ENCODE assay signal across 8 mouse cellular contexts in genomic region chr4:150283335-150283638, GRCm38 (mm10). TPM values are rescaled to one million over a fixed set of nuclear protein-coding genes. Genes with fewer than 3 reads are reported as not detected.
DNase-seq lines count a peak whose midpoint lies in the region; ATAC-seq lines count a peak whose summit lies in the region.

No protein-coding gene starts in this region.

- H3K4me2 ChIP-seq in embryonic facial prominence, embryonic 14.5 days (ENCODE audit: low read depth, low read length) = peak overlapping the region; percentile 75
- peak overlapping the region; percentile 66 for H3K4me2 ChIP-seq in limb, embryonic 15.5 days

- no peaks in the 10 kb centered on the region for H3K27me3 ChIP-seq in heart, embryonic 10.5 days (ENCODE audit: insufficient read depth, poor library complexity, severe bottlenecking)
- no peaks in the 10 kb centered on the region for H3K27me3 ChIP-seq in embryonic facial prominence, embryonic 14.5 days (replicated peaks; ENCODE audit: control insufficient read depth, insufficient read depth, low read length)
- no peaks in the 10 kb centered on the region for H3K27me3 ChIP-seq in limb, embryonic 15.5 days

- no peak for DNase-seq in heart, embryonic 10.5 days (ENCODE audit: low spot score)
- DNase-seq in heart, adult 9 months (ENCODE audit: low spot score in 2 of 2) = no peak
- peak; percentile 61 for DNase-seq in A20 (ENCODE audit: low read depth, low spot score)
- no peak for DNase-seq in embryonic facial prominence, embryonic 14.5 days (ENCODE audit: low spot score)
- no peak for DNase-seq in urinary bladder, adult 18-20 months (ENCODE audit: low spot score in 2 of 2)
- no peak for DNase-seq in thymus, postnatal 0 days (ENCODE audit: low spot score)

- WGBS in heart, embryonic 10.5 days = 26% methylated on average over 2 of the region's 2 CpGs
- WGBS in embryonic facial prominence, embryonic 14.5 days = 8% methylated on average over 2 of the region's 2 CpGs
- 18% methylated on average over 2 of the region's 2 CpGs for WGBS in limb, embryonic 15.5 days

- ATAC-seq in embryonic facial prominence, embryonic 14.5 days (ENCODE audit: low read depth) = no peak
- no peak for ATAC-seq in limb, embryonic 15.5 days (ENCODE audit: insufficient number of reproducible peaks, low FRiP score, low TSS enrichment, low read depth)
- ATAC-seq in granulocyte monocyte progenitor cell, adult 5-6 weeks (replicated peaks; ENCODE audit: poor library complexity, severe bottlenecking) = no peak

- H3K36me3 ChIP-seq in heart, embryonic 10.5 days = no peaks in the 10 kb centered on the region
- H3K36me3 ChIP-seq in embryonic facial prominence, embryonic 14.5 days (ENCODE audit: control insufficient read depth, insufficient read depth, low read length) = no peaks in the 10 kb centered on the region
- H3K36me3 ChIP-seq in limb, embryonic 15.5 days = no peaks in the 10 kb centered on the region

- H3K9me3 ChIP-seq in heart, embryonic 10.5 days = no peaks in the 10 kb centered on the region
- no peaks in the 10 kb centered on the region for H3K9me3 ChIP-seq in embryonic facial prominence, embryonic 14.5 days (ENCODE audit: control insufficient read depth, low read length)
- no peaks in the 10 kb centered on the region for H3K9me3 ChIP-seq in limb, embryonic 15.5 days

- H3K4me1 ChIP-seq in heart, embryonic 10.5 days = peaks cover 22% of the 10 kb centered on the region
- H3K4me1 ChIP-seq in embryonic facial prominence, embryonic 14.5 days (ENCODE audit: control insufficient read depth, insufficient read depth, low read length) = peaks cover 18% of the 10 kb centered on the region
- peaks cover 27% of the 10 kb centered on the region for H3K4me1 ChIP-seq in limb, embryonic 15.5 days

- H3K9ac ChIP-seq in embryonic facial prominence, embryonic 14.5 days (ENCODE audit: low read depth, low read length) = peak overlapping the region; percentile 99
- no peak overlapping the region for H3K9ac ChIP-seq in limb, embryonic 15.5 days

- H3K27ac ChIP-seq in heart, embryonic 10.5 days = peak overlapping the region; percentile 59
- no peak overlapping the region for H3K27ac ChIP-seq in embryonic facial prominence, embryonic 14.5 days (replicated peaks; ENCODE audit: low read depth, low read length)
- H3K27ac ChIP-seq in limb, embryonic 15.5 days = peak overlapping the region; percentile 9; the same call in 1 of the 2 replicates

- peak overlapping the region; percentile 99 for H3K4me3 ChIP-seq in heart, embryonic 10.5 days
- peak overlapping the region; percentile 99 for H3K4me3 ChIP-seq in embryonic facial prominence, embryonic 14.5 days (ENCODE audit: low read depth, low read length)
- H3K4me3 ChIP-seq in limb, embryonic 15.5 days = peak overlapping the region; percentile 98

RNA-seq across cellular contexts. Expression of gene Rere, which starts 1.8 kb away (rescaled TPM):
- 27.6 and 31.6 TPM in 2 replicates for polyA plus RNA-seq in heart, embryonic 10.5 days (2016; fragmentation: Nextera tagmentation; extraction: Ambion mirVana)
- polyA plus RNA-seq in embryonic facial prominence, embryonic 14.5 days (2014; fragmentation: Nextera tagmentation; extraction: Ambion mirVana) = 28.7 and 32.0 TPM in 2 replicates
- 18.4 and 19.7 TPM in 2 replicates for polyA plus RNA-seq in limb, embryonic 15.5 days (2015; fragmentation: Nextera tagmentation; extraction: Ambion mirVana)
- 9.8 and 13.6 TPM in 2 replicates for polyA plus RNA-seq in thymus, postnatal 0 days (2015; fragmentation: Nextera tagmentation; extraction: Ambion mirVana)
- total RNA-seq in granulocyte monocyte progenitor cell, adult 5-6 weeks (2014; fragmentation: Nextera tagmentation) = 78.8 and 90.6 TPM in 2 replicates
- 11.8 and 22.7 TPM in 2 replicates for total RNA-seq in granulocyte monocyte progenitor cell, adult 5-6 weeks (2017)

RNA-seq across cellular contexts. Expression of gene Eno1, which starts 46.8 kb away (rescaled TPM):
- 3,222 and 3,587 TPM in 2 replicates for polyA plus RNA-seq in heart, embryonic 10.5 days (2016; fragmentation: Nextera tagmentation; extraction: Ambion mirVana)
- polyA plus RNA-seq in embryonic facial prominence, embryonic 14.5 days (2014; fragmentation: Nextera tagmentation; extraction: Ambion mirVana) = 1,320 and 1,483 TPM in 2 replicates
- polyA plus RNA-seq in limb, embryonic 15.5 days (2015; fragmentation: Nextera tagmentation; extraction: Ambion mirVana) = 1,599 and 1,772 TPM in 2 replicates
- polyA plus RNA-seq in thymus, postnatal 0 days (2015; fragmentation: Nextera tagmentation; extraction: Ambion mirVana) = 700 and 780 TPM in 2 replicates
- total RNA-seq in granulocyte monocyte progenitor cell, adult 5-6 weeks (2014; fragmentation: Nextera tagmentation) = 409 and 424 TPM in 2 replicates
- total RNA-seq in granulocyte monocyte progenitor cell, adult 5-6 weeks (2017) = 380 and 423 TPM in 2 replicates
